Mouse (Mus musculus) cortical plate, adult 2 months (tissue): ENCODE results near the gene Kdm1a.

ENCODE experiments used
- CTCF ChIP-seq: fragments of 200-500 bp; IDR thresholded peaks from 2 replicates; pipeline ENCODE4 v1.5.1; 2011; ENCODE audit warnings: mild to moderate bottlenecking, control low read depth, low read length; ENCODE audit not compliant: insufficient read depth; ENCODE audit errors: extremely low read depth
- POLR2A ChIP-seq: fragments of 200-500 bp; IDR thresholded peaks from 2 replicates; pipeline ENCODE4 v1.6.1; 2011; ENCODE audit warnings: mild to moderate bottlenecking, low read length, control low read depth; ENCODE audit not compliant: insufficient read depth; ENCODE audit errors: extremely low read depth

GRCm38 (mm10) chr4:136553108-136553507 lies 49.4 kb downstream of the Kdm1a start:
- TF ChIP-seq CTCF (no peak), POLR2A (no peak)
